In the genomic region with DNA sequence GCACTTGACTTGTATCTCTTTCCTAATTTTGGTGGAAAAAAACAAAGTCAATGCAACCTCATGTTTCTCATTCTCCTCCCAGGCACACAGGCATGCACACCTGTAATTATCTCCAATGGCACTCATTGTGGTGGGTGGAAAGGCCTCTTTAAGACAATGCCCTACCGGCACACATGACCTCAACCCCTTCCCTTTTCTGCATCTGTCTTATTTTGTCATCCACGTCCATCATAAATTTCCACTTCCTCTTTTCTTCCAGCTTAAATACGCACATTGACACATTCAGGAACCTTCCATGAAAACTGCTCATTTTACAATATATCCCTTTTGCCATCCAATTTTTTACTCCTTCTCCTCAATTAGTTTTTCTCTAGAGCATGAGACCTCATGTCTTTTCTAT, we compare ENCODE assay signal across 18 mouse cellular contexts.
A peak's percentile ranks its signal among the peaks of the same experiment; 100 is the strongest.
DNase-seq lines count a peak whose midpoint lies in the region; ATAC-seq lines count a peak whose summit lies in the region.
"Had no signal": no experiment of that assay in that cellular context is flagged by ENCODE, and none has a peak within 500 bp of the region (broad histone marks: within the 10 kb centered on the region; RNA-seq: fewer than 3 reads in every experiment).

No protein-coding gene starts in this region.

- no peak for DNase-seq in layer of hippocampus, adult 9-10 months (ENCODE audit: low spot score)
- no peak for DNase-seq in kidney, postnatal 25 days
- DNase-seq in left cerebral cortex, postnatal 36 days (ENCODE audit: low spot score in 2 of 2), result no peak
- DNase-seq: adrenal gland, adult 8-10 months; adrenal gland, postnatal 14 days; adrenal gland, postnatal 36 days; cerebellum, adult 11-12 months; cerebellum, adult 2 months; cerebellum, adult 9-10 months; cerebellum, postnatal 10 days; cerebellum, postnatal 25 days; embryo, embryonic 11 days had no signal

- intact Hi-C loops in left cerebral cortex, postnatal 36 days (cut with DNase I), result no loop called here

- peak; percentile 74 for ATAC-seq in common myeloid progenitor, adult 5-6 weeks (replicated peaks; ENCODE audit: low read depth, poor library complexity, severe bottlenecking)
- ATAC-seq in megakaryocyte, adult 5-6 weeks (ENCODE audit: poor library complexity, severe bottlenecking), result peak; percentile 84
- ATAC-seq: activated CD4-positive, CD25-positive, alpha-beta regulatory T cell, adult 4 months; forebrain, embryonic 14.5 days; forebrain, embryonic 16.5 days; Patski had no signal
